Mouse (Mus musculus) neural tube, embryonic 15.5 days (tissue): ENCODE measurements around the gene Olfr71. TPM values are rescaled to one million over a fixed set of nuclear protein-coding genes. Genes with fewer than 3 reads are reported as not detected.

Experiments
- ATAC-seq: fragments of 200-750 bp; cut with Nextera tagmentation; 2 replicates; pipeline ENCODE4 v1.8.0; 2017; ENCODE audit warnings: mild to moderate bottlenecking, moderate TSS enrichment, moderate library complexity; ENCODE audit not compliant: low FRiP score
- H3K27ac ChIP-seq: fragments of 300-500 bp; sonication (generic); replicated peaks from 2 replicates; pipeline ENCODE4 v1.5.1; 2015; ENCODE audit warnings: mild to moderate bottlenecking, inconsistent platforms
- H3K27me3 ChIP-seq: fragments of 300-500 bp; sonication (generic); replicated peaks from 2 replicates; pipeline ENCODE4 v1.6.1; 2015; ENCODE audit warnings: inconsistent platforms
- H3K36me3 ChIP-seq: fragments of 300-500 bp; sonication (generic); 2 replicates; pipeline ENCODE4 v1.6.1; 2015; ENCODE audit warnings: inconsistent platforms
- H3K4me1 ChIP-seq: fragments of 300-500 bp; sonication (generic); 2 replicates; pipeline ENCODE4 v1.6.1; 2015; ENCODE audit warnings: inconsistent platforms
- H3K4me2 ChIP-seq: fragments of 300-500 bp; sonication (generic); 2 replicates; pipeline ENCODE4 v1.6.1; 2015; ENCODE audit warnings: inconsistent platforms, mild to moderate bottlenecking, moderate library complexity
- H3K4me3 ChIP-seq: fragments of 300-500 bp; sonication (generic); replicated peaks from 2 replicates; pipeline ENCODE4 v1.5.1; 2015; ENCODE audit warnings: mild to moderate bottlenecking, inconsistent platforms
- H3K9ac ChIP-seq: fragments of 300-500 bp; sonication (generic); replicated peaks from 2 replicates; pipeline ENCODE4 v1.6.1; 2015; ENCODE audit warnings: mild to moderate bottlenecking, inconsistent platforms
- H3K9me3 ChIP-seq: fragments of 300-500 bp; sonication (generic); replicated peaks from 2 replicates; pipeline ENCODE4 v1.6.1; 2016; ENCODE audit warnings: inconsistent platforms
- WGBS: fragments of 180-500 bp; shearing (Covaris S2); methylation state at CpG from one replicate; pipeline ENCODE4 v1.1.7; 2015; ENCODE audit warnings: mixed read lengths; 5-methylcytosine and 5-hydroxymethylcytosine counted together
- polyA plus RNA-seq: library from polyadenylated mRNA; unstranded; fragments of >200 nt; fragmentation: Nextera tagmentation; extraction: Ambion mirVana; gene quantifications from 2 replicates; pipeline ENCODE4 v1.2.1, GENCODE M21; 2015

Olfr71 gene
- polyA plus RNA-seq, 1 experiment from 2014 or later: not detected

DNA sequence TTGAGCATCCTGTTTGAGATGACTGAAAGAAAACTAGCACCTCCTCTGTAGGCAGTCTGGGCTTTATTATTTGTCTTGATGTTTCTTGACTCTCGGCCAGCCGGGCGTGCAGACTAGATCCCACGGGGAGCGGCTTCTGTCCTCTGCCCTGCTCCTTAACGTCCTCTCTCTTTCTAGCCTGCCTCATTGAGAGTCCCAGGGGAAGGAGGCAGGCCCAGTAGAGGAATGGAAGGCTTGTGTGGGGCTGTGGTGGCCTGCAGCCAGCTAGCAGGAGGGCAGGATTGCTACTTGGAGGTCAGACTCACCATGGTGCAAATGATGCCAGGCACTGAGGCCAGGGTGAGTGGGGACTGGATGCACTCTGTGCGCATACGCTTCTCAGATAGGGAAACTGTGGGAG is 6.2 kb downstream of the Olfr71 start:
- H3K9me3 ChIP-seq: no peaks in the 10 kb centered on the region
- no peak for ATAC-seq
- H3K4me1 ChIP-seq: no peaks in the 10 kb centered on the region
- H3K9ac ChIP-seq: no peak overlapping the region
- 70% methylated on average over 8 of the region's 8 CpGs for WGBS
- H3K27ac ChIP-seq: no peak overlapping the region
- no peak overlapping the region for H3K4me3 ChIP-seq
- no peak overlapping the region for H3K4me2 ChIP-seq
- H3K36me3 ChIP-seq: no peaks in the 10 kb centered on the region
- no peaks in the 10 kb centered on the region for H3K27me3 ChIP-seq

DNA sequence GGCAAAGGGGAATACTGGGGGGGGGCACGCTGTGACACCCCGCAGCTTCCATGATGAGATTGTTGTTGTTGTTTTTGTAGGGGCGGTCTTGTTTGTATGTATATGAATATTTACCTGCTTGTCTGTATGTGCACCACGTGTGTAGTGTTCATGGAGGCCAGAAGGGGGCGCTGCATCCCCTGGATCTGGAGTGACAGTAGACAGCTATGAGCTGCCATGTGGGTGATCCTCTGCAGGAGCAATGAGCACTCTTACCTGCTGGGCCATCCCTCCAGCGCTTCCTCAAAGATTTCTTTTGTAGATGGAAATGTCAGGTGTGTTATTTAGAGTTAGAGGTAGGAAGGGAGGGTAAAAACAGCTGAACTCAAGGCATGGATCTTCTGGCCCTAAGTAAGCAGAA is 6.6 kb downstream of the Olfr71 start:
- H3K9ac ChIP-seq: no peak overlapping the region
- no peaks in the 10 kb centered on the region for H3K9me3 ChIP-seq
- WGBS: 77% methylated on average over 6 of the region's 6 CpGs
- no peaks in the 10 kb centered on the region for H3K27me3 ChIP-seq
- H3K4me1 ChIP-seq: no peaks in the 10 kb centered on the region
- no peaks in the 10 kb centered on the region for H3K36me3 ChIP-seq
- H3K4me2 ChIP-seq: no peak overlapping the region
- H3K4me3 ChIP-seq: no peak overlapping the region
- ATAC-seq: no peak
- H3K27ac ChIP-seq: no peak overlapping the region

DNA sequence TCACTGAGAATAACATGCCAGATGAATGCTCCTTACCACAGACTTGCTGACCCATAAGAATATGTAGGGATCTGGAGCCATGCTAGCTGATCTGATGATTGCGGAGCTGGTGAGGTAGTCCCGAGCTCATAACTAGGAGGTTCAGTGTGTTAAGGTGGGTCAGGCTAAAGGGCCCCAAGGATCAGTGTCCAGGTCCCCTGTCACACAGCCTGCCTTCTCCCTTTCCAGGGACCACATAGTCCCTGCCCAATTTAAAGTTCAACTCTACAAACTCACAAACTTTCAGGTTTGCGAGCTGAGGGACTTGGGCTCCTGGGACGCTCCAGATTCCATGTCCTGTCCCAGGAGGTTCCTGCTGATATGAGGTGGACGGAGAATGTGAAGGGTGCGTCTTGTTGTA is 9.3 kb downstream of the Olfr71 start, which contains the start of gene Olfr70:
TSS of gene Olfr70 (minus strand) at position 101 of the 400 bp plus-strand sequence.
- ATAC-seq: no peak
- 88% methylated on average over 6 of the region's 6 CpGs for WGBS
- no peak within 1 kb of the TSS for H3K4me2 ChIP-seq
- H3K4me1 ChIP-seq: no peaks in the 10 kb centered on the region
- H3K9ac ChIP-seq: no peak within 1 kb of the TSS
- no peak within 1 kb of the TSS for H3K27ac ChIP-seq
- H3K4me3 ChIP-seq: no peak within 1 kb of the TSS
- no peaks in the 10 kb centered on the region for H3K9me3 ChIP-seq
- H3K27me3 ChIP-seq: no peaks in the 10 kb centered on the region
- no peaks in the 10 kb centered on the region for H3K36me3 ChIP-seq

DNA sequence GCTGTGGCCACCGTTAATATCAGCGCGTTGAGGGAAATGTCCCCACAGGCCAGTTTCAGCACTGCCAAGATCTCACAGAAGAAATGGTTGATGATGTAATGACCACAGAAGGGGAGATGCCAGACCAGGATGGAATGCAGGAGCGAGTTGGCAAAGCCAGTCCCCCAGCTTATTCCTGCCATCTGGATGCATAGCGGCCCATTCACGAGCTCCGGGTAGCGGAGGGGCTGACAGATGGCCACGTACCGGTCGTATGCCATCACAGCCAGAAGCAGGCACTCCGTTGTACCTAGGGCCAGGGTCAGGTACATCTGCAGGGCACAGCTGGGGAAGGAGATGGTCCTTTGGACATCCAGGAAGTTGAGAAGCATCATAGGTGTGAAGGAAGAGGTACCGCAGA is 13.5 kb downstream of the Olfr71 start:
- Histone ChIP-seq H3K4me2 (no peak overlapping the region), H3K27ac (no peak overlapping the region), H3K9ac (no peak overlapping the region), H3K27me3 (no peaks in the 10 kb centered on the region), H3K36me3 (peaks cover under 1% of the 10 kb centered on the region; the same call in 1 of the 2 replicates), H3K9me3 (no peaks in the 10 kb centered on the region), H3K4me1 (no peaks in the 10 kb centered on the region), H3K4me3 (no peak overlapping the region)
- ATAC-seq: no peak
- WGBS: 72% methylated on average over 13 of the region's 13 CpGs

GRCm38 (mm10) chr4:43695249-43695671 is 14.8 kb downstream of the Olfr71 start:
- WGBS: 33% methylated on average over 9 of the region's 9 CpGs
- Histone ChIP-seq H3K4me1 (no peaks in the 10 kb centered on the region), H3K9me3 (no peaks in the 10 kb centered on the region), H3K27me3 (no peaks in the 10 kb centered on the region), H3K4me2 (no peak overlapping the region), H3K4me3 (no peak overlapping the region), H3K36me3 (peaks cover 7% of the 10 kb centered on the region), H3K9ac (no peak overlapping the region), H3K27ac (no peak overlapping the region)
- no peak; the same call in 1 of the 2 replicates for ATAC-seq

- H3K4me3 ChIP-seq: no peak overlapping the region
- no peak overlapping the region for H3K27ac ChIP-seq
- no peaks in the 10 kb centered on the region for H3K27me3 ChIP-seq
- H3K9me3 ChIP-seq: no peaks in the 10 kb centered on the region
- peaks cover 13% of the 10 kb centered on the region for H3K36me3 ChIP-seq
- H3K4me2 ChIP-seq: no peak overlapping the region
- H3K4me1 ChIP-seq: no peaks in the 10 kb centered on the region
- H3K9ac ChIP-seq: no peak overlapping the region
- ATAC-seq: no peak
- WGBS: 94% methylated on average over 1 of the region's 1 CpGs
These were observed 15.4 kb downstream of the Olfr71 start for GRCm38 (mm10) chr4:43694439-43695248.

GRCm38 (mm10) chr4:43693806-43694241 is 16.2 kb downstream of the Olfr71 start:
- Histone ChIP-seq H3K9ac (no peak overlapping the region), H3K27ac (no peak overlapping the region), H3K27me3 (no peaks in the 10 kb centered on the region), H3K36me3 (peaks cover 21% of the 10 kb centered on the region), H3K4me1 (no peaks in the 10 kb centered on the region), H3K4me2 (no peak overlapping the region), H3K4me3 (no peak overlapping the region), H3K9me3 (no peaks in the 10 kb centered on the region)
- 82% methylated on average over 5 of the region's 5 CpGs for WGBS
- ATAC-seq: no peak

GRCm38 (mm10) chr4:43691026-43691425 is 19.0 kb downstream of the Olfr71 start:
- 77% methylated on average over 5 of the region's 5 CpGs for WGBS

GRCm38 (mm10) chr4:43690021-43690420 is 20.0 kb downstream of the Olfr71 start:
- Histone ChIP-seq H3K9ac (no peak overlapping the region), H3K4me1 (no peaks in the 10 kb centered on the region), H3K27ac (no peak overlapping the region), H3K27me3 (no peaks in the 10 kb centered on the region), H3K36me3 (peaks cover 49% of the 10 kb centered on the region), H3K4me2 (no peak overlapping the region), H3K4me3 (no peak overlapping the region), H3K9me3 (no peaks in the 10 kb centered on the region)
- ATAC-seq: no peak
- WGBS: 92% methylated on average over 17 of the region's 17 CpGs

More at GRCm38 (mm10) chr4:43691026-43691425, 19.0 kb downstream of the Olfr71 start:
- no peak for ATAC-seq
- no peaks in the 10 kb centered on the region for H3K27me3 ChIP-seq
- no peak overlapping the region for H3K27ac ChIP-seq
- no peaks in the 10 kb centered on the region for H3K4me1 ChIP-seq
- peaks cover 39% of the 10 kb centered on the region for H3K36me3 ChIP-seq
- H3K9me3 ChIP-seq: no peaks in the 10 kb centered on the region
- H3K4me2 ChIP-seq: no peak overlapping the region
- no peak overlapping the region for H3K9ac ChIP-seq
- no peak overlapping the region for H3K4me3 ChIP-seq

DNA sequence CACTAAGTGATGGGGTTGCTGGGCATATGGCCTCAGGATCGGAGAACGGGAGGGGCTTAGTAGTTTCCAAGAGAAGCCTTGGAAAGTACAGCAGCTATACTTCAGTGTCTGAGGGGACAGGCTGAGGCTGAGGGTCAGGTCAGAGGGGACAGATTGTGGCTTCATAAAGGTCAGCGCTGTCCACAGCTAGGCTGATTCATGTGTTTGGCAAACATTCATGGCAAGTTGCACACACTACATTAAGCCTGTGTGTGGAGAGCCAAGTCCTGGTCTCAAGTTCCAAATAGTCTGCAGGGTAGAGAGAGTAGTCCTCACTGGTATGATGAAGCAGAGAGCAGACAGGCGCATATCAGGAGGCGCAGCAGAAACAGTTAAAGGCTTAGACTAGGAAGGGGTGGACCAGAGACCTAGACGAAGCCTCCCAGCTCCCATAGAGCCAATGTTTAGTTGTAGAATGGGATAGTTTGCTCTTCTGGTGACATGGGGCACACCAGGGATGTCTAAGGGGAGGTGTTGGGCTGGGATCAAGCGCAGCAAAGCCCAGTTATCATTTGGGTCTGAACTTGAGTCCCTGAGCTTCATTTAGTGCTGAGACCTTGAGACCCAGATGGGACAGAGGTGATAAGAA is 30.5 kb downstream of the Olfr71 start:
- Histone ChIP-seq H3K27ac (no peak overlapping the region), H3K4me3 (no peak overlapping the region), H3K27me3 (no peaks in the 10 kb centered on the region), H3K4me1 (no peaks in the 10 kb centered on the region), H3K9ac (no peak overlapping the region), H3K4me2 (no peak overlapping the region), H3K9me3 (no peaks in the 10 kb centered on the region), H3K36me3 (peaks cover 97% of the 10 kb centered on the region)
- no peak for ATAC-seq
- 89% methylated on average over 7 of the region's 7 CpGs for WGBS

GRCm38 (mm10) chr4:43678541-43678940 is 31.5 kb downstream of the Olfr71 start:
- no peak for ATAC-seq
- H3K4me1 ChIP-seq: peaks cover 2% of the 10 kb centered on the region; the same call in 1 of the 2 replicates
- WGBS: 88% methylated on average over 6 of the region's 6 CpGs
- H3K36me3 ChIP-seq: peaks cover 95% of the 10 kb centered on the region
- no peak overlapping the region for H3K4me3 ChIP-seq
- no peak overlapping the region for H3K4me2 ChIP-seq
- no peaks in the 10 kb centered on the region for H3K27me3 ChIP-seq
- no peak overlapping the region for H3K9ac ChIP-seq
- no peak overlapping the region for H3K27ac ChIP-seq
- no peaks in the 10 kb centered on the region for H3K9me3 ChIP-seq

- Histone ChIP-seq H3K27ac (no peak overlapping the region), H3K9me3 (no peaks in the 10 kb centered on the region)
- 77% methylated on average over 4 of the region's 4 CpGs for WGBS
These were observed 34.4 kb downstream of the Olfr71 start for GRCm38 (mm10) chr4:43675608-43676007.

More at GRCm38 (mm10) chr4:43675608-43676007, 34.4 kb downstream of the Olfr71 start:
- Histone ChIP-seq H3K36me3 (peaks cover 68% of the 10 kb centered on the region), H3K4me2 (no peak overlapping the region), H3K27me3 (no peaks in the 10 kb centered on the region), H3K4me1 (peaks cover 29% of the 10 kb centered on the region), H3K9ac (no peak overlapping the region), H3K4me3 (no peak overlapping the region)
- ATAC-seq: no peak
